Mouse (Mus musculus) bone marrow, adult 2 months (tissue): Measurements from ENCODE around the gene Tm9sf3. TPM values are rescaled to one million over a fixed set of nuclear protein-coding genes. Genes with fewer than 3 reads are reported as not detected.
A peak's percentile ranks its signal among the peaks of the same experiment; 100 is the strongest.

Experiments
- H3K27ac ChIP-seq: fragments of 200-500 bp; 2 replicates; pipeline ENCODE4 v1.5.1; 2012; ENCODE audit warnings: low read depth, mild to moderate bottlenecking, control low read depth, inconsistent platforms, low read length; ENCODE audit not compliant: control insufficient read depth, poor library complexity, insufficient read depth
- H3K4me1 ChIP-seq: fragments of 200-500 bp; 2 replicates; pipeline ENCODE4 v1.6.1; 2011; ENCODE audit warnings: low read length; ENCODE audit not compliant: control insufficient read depth, insufficient read depth
- H3K4me3 ChIP-seq: fragments of 200-500 bp; replicated peaks from 2 replicates; pipeline ENCODE3; 2011; ENCODE audit warnings: mild to moderate bottlenecking, low read depth, low read length, control low read depth; ENCODE audit not compliant: control insufficient read depth
- CTCF ChIP-seq: fragments of 200-500 bp; IDR thresholded peaks from 2 replicates; pipeline ENCODE4 v1.5.1; 2011; ENCODE audit warnings: low read length, control low read depth; ENCODE audit not compliant: control insufficient read depth, insufficient read depth
- POLR2A ChIP-seq: fragments of 200-500 bp; IDR thresholded peaks from 2 replicates; pipeline ENCODE4 v1.6.1; 2011; ENCODE audit warnings: low read depth, mild to moderate bottlenecking, control low read depth, low read length, borderline replicate concordance; ENCODE audit not compliant: control insufficient read depth
- WGBS: fragments of 180-500 bp; shearing (Covaris S2); methylation state at CpG from one replicate; pipeline ENCODE4 v1.1.7; 2018; 5-methylcytosine and 5-hydroxymethylcytosine counted together
- polyA plus RNA-seq: library from polyadenylated mRNA; stranded (reverse); fragments of >200 nt; gene quantifications from 2 replicates; pipeline ENCODE4 v1.2.4, GENCODE M21; 2011; ENCODE audit warnings: low replicate concordance; ENCODE audit not compliant: missing spikeins, insufficient read depth, insufficient read length

Tm9sf3 gene
- polyA plus RNA-seq, 1 experiment: 38.0 TPM

- peaks cover 2% of the 10 kb centered on the region; the same call in 1 of the 2 replicates for H3K4me1 ChIP-seq
- H3K27ac ChIP-seq: no peak overlapping the region
- TF ChIP-seq CTCF: no peak
- no peak for TF ChIP-seq POLR2A
- 83% methylated on average over 3 of the region's 3 CpGs for WGBS
- no peak overlapping the region for H3K4me3 ChIP-seq
Measured at GRCm38 (mm10) chr19:41275588-41275987, 11.8 kb upstream of the Tm9sf3 start.

- no peaks in the 10 kb centered on the region for H3K4me1 ChIP-seq
- H3K27ac ChIP-seq: no peak overlapping the region
- no peak overlapping the region for H3K4me3 ChIP-seq
- WGBS: 81% methylated on average over 7 of the region's 7 CpGs
- TF ChIP-seq POLR2A (no peak), CTCF (no peak)
Measured at GRCm38 (mm10) chr19:41270906-41271305, 7.1 kb upstream of the Tm9sf3 start.

DNA sequence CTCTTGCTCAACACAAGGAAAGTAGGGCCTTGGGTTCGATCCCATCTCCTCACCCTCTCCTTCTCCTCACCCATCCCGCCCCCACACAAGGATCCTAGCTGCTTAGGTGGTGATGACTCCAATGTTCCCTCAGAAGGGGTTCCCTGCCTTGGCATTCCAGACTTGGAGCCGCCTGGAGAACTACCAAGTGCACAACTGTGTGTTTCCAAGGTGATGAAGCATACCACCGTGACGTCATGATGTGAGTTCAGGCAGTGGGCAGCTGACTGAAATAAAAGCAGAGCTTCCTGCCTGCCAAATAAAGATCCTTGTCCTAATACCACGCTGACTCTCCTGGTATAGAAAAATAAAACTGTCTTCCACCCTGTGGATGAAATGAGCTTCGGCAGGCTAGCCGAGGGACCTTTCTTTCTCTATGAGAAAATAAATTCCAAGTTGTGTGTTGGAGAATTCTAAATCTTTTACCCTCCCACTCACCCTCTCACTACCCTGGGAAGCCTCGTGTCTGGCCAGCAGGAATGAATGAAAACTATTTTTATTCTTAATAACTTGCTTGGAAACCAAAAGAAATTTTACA is 6.4 kb upstream of the Tm9sf3 start:
- Histone ChIP-seq H3K4me1 (no peaks in the 10 kb centered on the region), H3K4me3 (no peak overlapping the region), H3K27ac (no peak overlapping the region)
- no peak for TF ChIP-seq CTCF
- no peak for TF ChIP-seq POLR2A
- WGBS: 71% methylated on average over 9 of the region's 9 CpGs

DNA sequence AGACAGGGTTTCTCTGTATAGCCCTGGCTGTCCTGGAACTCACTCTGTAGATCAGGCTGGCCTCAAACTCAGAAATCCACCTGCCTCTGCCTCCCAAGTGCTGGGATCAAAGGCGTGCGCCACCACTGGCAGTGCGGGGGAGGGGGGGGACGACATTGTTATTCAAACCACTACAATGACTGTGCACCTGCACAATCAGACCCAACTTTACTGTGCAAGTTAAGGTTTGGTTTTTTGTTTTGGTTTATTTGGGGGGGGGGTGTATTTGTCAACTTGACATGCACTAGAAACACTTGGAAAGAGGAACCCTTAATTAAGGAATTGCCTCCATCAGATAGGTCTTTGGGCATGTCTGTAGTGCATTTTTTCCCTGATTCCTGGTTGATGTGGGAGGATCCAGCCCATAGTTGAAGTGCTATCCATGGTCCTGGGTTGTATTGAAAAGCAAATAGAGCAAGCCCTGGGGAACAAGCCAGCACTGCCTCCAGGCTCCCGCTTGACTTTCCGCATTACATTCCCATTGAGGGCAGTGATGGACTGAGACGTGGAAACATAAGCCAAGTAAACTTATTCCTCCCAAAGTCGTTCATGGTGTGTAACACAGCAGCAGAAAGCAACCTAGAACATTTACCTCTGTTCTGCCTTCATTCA is 2.6 kb upstream of the Tm9sf3 start:
- Histone ChIP-seq H3K4me1 (peaks cover 2% of the 10 kb centered on the region), H3K27ac (no peak overlapping the region), H3K4me3 (no peak overlapping the region)
- no peak for TF ChIP-seq POLR2A
- TF ChIP-seq CTCF: no peak
- WGBS: 75% methylated on average over 8 of the region's 8 CpGs

DNA sequence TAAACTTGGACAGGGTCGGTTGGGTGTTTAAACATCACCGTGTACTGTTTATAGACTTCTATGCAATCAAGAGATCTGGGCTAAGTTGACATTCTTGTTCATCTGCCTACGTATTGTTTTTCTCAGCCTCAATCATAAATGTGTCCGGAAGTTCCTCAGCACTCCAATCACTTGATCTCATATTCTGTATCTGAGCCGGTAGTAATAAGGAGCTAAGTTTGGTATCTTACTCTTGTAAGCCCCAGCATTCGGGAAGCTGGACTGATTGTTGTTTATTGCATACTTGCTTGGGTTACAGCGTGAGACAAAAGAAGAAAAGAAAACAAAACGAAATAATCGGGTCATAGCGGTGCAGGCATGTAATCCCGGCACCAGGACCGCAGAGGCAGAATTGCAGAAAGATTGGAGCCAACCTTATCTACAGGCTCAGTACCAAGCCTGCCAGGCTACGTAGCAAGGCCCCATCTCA is 568 bp upstream of the Tm9sf3 start:
- WGBS: 13% methylated on average over 13 of the region's 13 CpGs
- no peak for TF ChIP-seq CTCF
- no peak for TF ChIP-seq POLR2A
- H3K27ac ChIP-seq: peak overlapping the region; percentile 99
- peak overlapping the region; percentile 78 for H3K4me3 ChIP-seq
- H3K4me1 ChIP-seq: peaks cover 2% of the 10 kb centered on the region

- TF ChIP-seq POLR2A: peak; percentile 57
- no peak for TF ChIP-seq CTCF
- Histone ChIP-seq H3K4me3 (peak overlapping the region; percentile 78), H3K4me1 (peaks cover 2% of the 10 kb centered on the region), H3K27ac (peak overlapping the region; percentile 99)
- 3% methylated on average over 51 of the region's 51 CpGs for WGBS
Measured at GRCm38 (mm10) chr19:41262712-41263629, 826 bp downstream of the Tm9sf3 start.

GRCm38 (mm10) chr19:41260736-41261135 is 3.1 kb downstream of the Tm9sf3 start:
- peaks cover 2% of the 10 kb centered on the region for H3K4me1 ChIP-seq

GRCm38 (mm10) chr19:41259256-41259655 is 4.5 kb downstream of the Tm9sf3 start:
- WGBS: 63% methylated on average over 6 of the region's 6 CpGs
- H3K27ac ChIP-seq: no peak overlapping the region
- H3K4me1 ChIP-seq: peaks cover 2% of the 10 kb centered on the region
- no peak overlapping the region for H3K4me3 ChIP-seq
- TF ChIP-seq POLR2A (no peak), CTCF (no peak)

More at GRCm38 (mm10) chr19:41260736-41261135, 3.1 kb downstream of the Tm9sf3 start:
- Histone ChIP-seq H3K4me3 (no peak overlapping the region), H3K27ac (no peak overlapping the region)
- no peak for TF ChIP-seq CTCF
- TF ChIP-seq POLR2A: no peak
- 69% methylated on average over 3 of the region's 3 CpGs for WGBS
